ENCODE assay signal across 11 mouse cellular contexts in genomic region chr6:134143649-134144097, GRCm38 (mm10).
A peak's percentile ranks its signal among the peaks of the same experiment; 100 is the strongest.
DNase-seq lines count a peak whose midpoint lies in the region; ATAC-seq and TF ChIP-seq lines count a peak whose summit lies in the region.
"Had no signal": no experiment of that assay in that cellular context is flagged by ENCODE, and none has a peak within 500 bp of the region (broad histone marks: within the 10 kb centered on the region; RNA-seq: fewer than 3 reads in every experiment).

No protein-coding gene starts in this region.

- no peak overlapping the region for H3K4me2 ChIP-seq in forebrain, embryonic 16.5 days (ENCODE audit: low read length)
- no peak overlapping the region for H3K4me2 ChIP-seq in forebrain, embryonic 13.5 days
- no peak overlapping the region for H3K4me2 ChIP-seq in midbrain, embryonic 15.5 days
- no peak overlapping the region for H3K4me2 ChIP-seq in midbrain, postnatal 0 days (ENCODE audit: low read depth, low read length, poor library complexity, severe bottlenecking)
- no peak overlapping the region for H3K4me2 ChIP-seq in intestine, postnatal 0 days (replicated peaks; ENCODE audit: low read depth)
- H3K4me2 ChIP-seq in stomach, postnatal 0 days (replicated peaks; ENCODE audit: low read depth): no peak overlapping the region

- WGBS in forebrain, embryonic 16.5 days: 51% methylated on average over 3 of the region's 3 CpGs
- WGBS in forebrain, embryonic 13.5 days: 52% methylated on average over 3 of the region's 3 CpGs
- WGBS in midbrain, embryonic 15.5 days: 69% methylated on average over 3 of the region's 3 CpGs
- WGBS in midbrain, postnatal 0 days: 60% methylated on average over 3 of the region's 3 CpGs
- WGBS in intestine, postnatal 0 days: 21% methylated on average over 3 of the region's 3 CpGs
- 28% methylated on average over 3 of the region's 3 CpGs for WGBS in stomach, postnatal 0 days

- no peaks in the 10 kb centered on the region for H3K27me3 ChIP-seq in forebrain, embryonic 16.5 days (replicated peaks; ENCODE audit: control insufficient read depth, insufficient read depth, low read length)
- H3K27me3 ChIP-seq in forebrain, embryonic 13.5 days: no peaks in the 10 kb centered on the region
- no peaks in the 10 kb centered on the region for H3K27me3 ChIP-seq in midbrain, embryonic 15.5 days (replicated peaks)
- H3K27me3 ChIP-seq in midbrain, postnatal 0 days (ENCODE audit: insufficient read depth, low read length): no peaks in the 10 kb centered on the region
- no peaks in the 10 kb centered on the region for H3K27me3 ChIP-seq in intestine, postnatal 0 days (replicated peaks; ENCODE audit: control insufficient read depth, insufficient read depth, low read length)
- H3K27me3 ChIP-seq in stomach, postnatal 0 days (ENCODE audit: control insufficient read depth, insufficient read depth, low read length): no peaks in the 10 kb centered on the region

- no peak overlapping the region for H3K9ac ChIP-seq in forebrain, embryonic 16.5 days (replicated peaks; ENCODE audit: low read depth, low read length)
- H3K9ac ChIP-seq in forebrain, embryonic 13.5 days: no peak overlapping the region
- no peak overlapping the region for H3K9ac ChIP-seq in midbrain, embryonic 15.5 days
- H3K9ac ChIP-seq in midbrain, postnatal 0 days (replicated peaks; ENCODE audit: low read length, poor library complexity, severe bottlenecking): no peak overlapping the region
- no peak overlapping the region for H3K9ac ChIP-seq in intestine, postnatal 0 days (ENCODE audit: low read depth, low read length)
- no peak overlapping the region for H3K9ac ChIP-seq in stomach, postnatal 0 days (ENCODE audit: low read length)

- no peak for TF ChIP-seq EP300 in stomach, postnatal 0 days (optimal IDR thresholded peaks at IDR 0.05)

- no peak for TF ChIP-seq CTCF in midbrain, postnatal 0 days (IDR thresholded peaks at IDR 0.05)
- no peak for TF ChIP-seq CTCF in intestine, postnatal 0 days (IDR thresholded peaks at IDR 0.05; ENCODE audit: low read depth)
- no peak for TF ChIP-seq CTCF in stomach, postnatal 0 days (IDR thresholded peaks at IDR 0.05; ENCODE audit: low read depth)

- H3K9me3 ChIP-seq in forebrain, embryonic 16.5 days (ENCODE audit: control insufficient read depth, low read length): no peaks in the 10 kb centered on the region
- no peaks in the 10 kb centered on the region for H3K9me3 ChIP-seq in forebrain, embryonic 13.5 days (replicated peaks)
- H3K9me3 ChIP-seq in midbrain, embryonic 15.5 days: no peaks in the 10 kb centered on the region
- H3K9me3 ChIP-seq in midbrain, postnatal 0 days (ENCODE audit: low read length): no peaks in the 10 kb centered on the region
- H3K9me3 ChIP-seq in intestine, postnatal 0 days (ENCODE audit: control insufficient read depth): no peaks in the 10 kb centered on the region
- no peaks in the 10 kb centered on the region for H3K9me3 ChIP-seq in stomach, postnatal 0 days (ENCODE audit: control insufficient read depth, low read length)
- H3K9me3 ChIP-seq: hindbrain, embryonic 10.5 days had no signal

- no peak overlapping the region for H3K4me3 ChIP-seq in forebrain, embryonic 16.5 days (replicated peaks; ENCODE audit: low read length)
- no peak overlapping the region for H3K4me3 ChIP-seq in forebrain, embryonic 13.5 days
- no peak overlapping the region for H3K4me3 ChIP-seq in midbrain, embryonic 15.5 days
- no peak overlapping the region for H3K4me3 ChIP-seq in midbrain, postnatal 0 days (ENCODE audit: low read depth, low read length)
- H3K4me3 ChIP-seq in intestine, postnatal 0 days (ENCODE audit: low read depth, low read length): no peak overlapping the region
- no peak overlapping the region for H3K4me3 ChIP-seq in stomach, postnatal 0 days (ENCODE audit: low read depth, low read length)
- H3K4me3 ChIP-seq: hindbrain, embryonic 10.5 days had no signal

- H3K27ac ChIP-seq in forebrain, embryonic 16.5 days (ENCODE audit: low read length): 0 out of 2 replicates have a peak overlapping the region, but pooled peaks have one; percentile 6
- no peak overlapping the region for H3K27ac ChIP-seq in forebrain, embryonic 13.5 days
- 0 out of 2 replicates have a peak overlapping the region, but pooled peaks have one; percentile 11 for H3K27ac ChIP-seq in midbrain, embryonic 15.5 days
- no peak overlapping the region for H3K27ac ChIP-seq in midbrain, postnatal 0 days (ENCODE audit: low read depth, low read length)
- H3K27ac ChIP-seq in intestine, postnatal 0 days (ENCODE audit: low read depth, low read length): peak overlapping the region; percentile 58; the same call in 1 of the 2 replicates
- H3K27ac ChIP-seq in stomach, postnatal 0 days (replicated peaks): peak overlapping the region; percentile 83
- H3K27ac ChIP-seq: hindbrain, embryonic 10.5 days had no signal

- no peak for DNase-seq in midbrain, postnatal 0 days (ENCODE audit: low spot score)
- no peak for DNase-seq in stomach, postnatal 0 days (ENCODE audit: low spot score)
- no peak for DNase-seq in right cerebral cortex, postnatal 10 days (ENCODE audit: low spot score in 2 of 2)
- DNase-seq in left cerebral cortex, adult 11 months (ENCODE audit: low spot score): no peak
- DNase-seq: cerebellum, postnatal 14 days had no signal

- H3K4me1 ChIP-seq in forebrain, embryonic 16.5 days (replicated peaks; ENCODE audit: control insufficient read depth, insufficient read depth, low read length): peaks cover 14% of the 10 kb centered on the region
- peaks cover 30% of the 10 kb centered on the region for H3K4me1 ChIP-seq in forebrain, embryonic 13.5 days
- H3K4me1 ChIP-seq in midbrain, embryonic 15.5 days: peaks cover 36% of the 10 kb centered on the region
- peaks cover 11% of the 10 kb centered on the region; the same call in 1 of the 2 replicates for H3K4me1 ChIP-seq in midbrain, postnatal 0 days (ENCODE audit: insufficient read depth, low read length)
- H3K4me1 ChIP-seq in intestine, postnatal 0 days (replicated peaks; ENCODE audit: control insufficient read depth, insufficient read depth, low read length): peaks cover 17% of the 10 kb centered on the region
- H3K4me1 ChIP-seq in stomach, postnatal 0 days (replicated peaks; ENCODE audit: control insufficient read depth, insufficient read depth): peaks cover 7% of the 10 kb centered on the region; the same call in 1 of the 2 replicates

- no peak for ATAC-seq in forebrain, embryonic 16.5 days
- no peak for ATAC-seq in forebrain, embryonic 13.5 days
- no peak for ATAC-seq in midbrain, embryonic 15.5 days (replicated peaks)
- no peak for ATAC-seq in midbrain, postnatal 0 days (ENCODE audit: low FRiP score)
- ATAC-seq in intestine, postnatal 0 days: peak; percentile 31; the same call in 1 of the 2 replicates
- peak; percentile 49; the same call in 1 of the 2 replicates for ATAC-seq in stomach, postnatal 0 days (ENCODE audit: low FRiP score, low TSS enrichment)
- ATAC-seq: activated CD4-positive, CD25-positive, alpha-beta regulatory T cell, adult 4 months had no signal

- no peaks in the 10 kb centered on the region for H3K36me3 ChIP-seq in forebrain, embryonic 16.5 days (ENCODE audit: control insufficient read depth, insufficient read depth)
- no peaks in the 10 kb centered on the region for H3K36me3 ChIP-seq in forebrain, embryonic 13.5 days (ENCODE audit: poor library complexity, severe bottlenecking)
- H3K36me3 ChIP-seq in midbrain, embryonic 15.5 days (replicated peaks): no peaks in the 10 kb centered on the region
- no peaks in the 10 kb centered on the region for H3K36me3 ChIP-seq in midbrain, postnatal 0 days (ENCODE audit: insufficient read depth, low read length)
- no peaks in the 10 kb centered on the region for H3K36me3 ChIP-seq in intestine, postnatal 0 days (ENCODE audit: control insufficient read depth, insufficient read depth)
- H3K36me3 ChIP-seq in stomach, postnatal 0 days (ENCODE audit: control insufficient read depth, insufficient read depth, low read length): no peaks in the 10 kb centered on the region

Comparison
In these comparisons a context has a peak if more than half of its experiments do, and no peak if none do; other contexts are left out.
1. H3K27ac ChIP-seq: peak in forebrain, embryonic 16.5 days (single experiment), midbrain, embryonic 15.5 days (single experiment), intestine, postnatal 0 days (single experiment) and stomach, postnatal 0 days (single experiment); none in forebrain, embryonic 13.5 days (single experiment) and midbrain, postnatal 0 days (single experiment).
2. ATAC-seq: peak in intestine, postnatal 0 days (single experiment) and stomach, postnatal 0 days (single experiment); none in forebrain, embryonic 16.5 days (single experiment), forebrain, embryonic 13.5 days (single experiment), midbrain, embryonic 15.5 days (single experiment) and midbrain, postnatal 0 days (single experiment).